Comparison of ENCODE assay signal across 9 mouse cellular contexts in the genomic region with DNA sequence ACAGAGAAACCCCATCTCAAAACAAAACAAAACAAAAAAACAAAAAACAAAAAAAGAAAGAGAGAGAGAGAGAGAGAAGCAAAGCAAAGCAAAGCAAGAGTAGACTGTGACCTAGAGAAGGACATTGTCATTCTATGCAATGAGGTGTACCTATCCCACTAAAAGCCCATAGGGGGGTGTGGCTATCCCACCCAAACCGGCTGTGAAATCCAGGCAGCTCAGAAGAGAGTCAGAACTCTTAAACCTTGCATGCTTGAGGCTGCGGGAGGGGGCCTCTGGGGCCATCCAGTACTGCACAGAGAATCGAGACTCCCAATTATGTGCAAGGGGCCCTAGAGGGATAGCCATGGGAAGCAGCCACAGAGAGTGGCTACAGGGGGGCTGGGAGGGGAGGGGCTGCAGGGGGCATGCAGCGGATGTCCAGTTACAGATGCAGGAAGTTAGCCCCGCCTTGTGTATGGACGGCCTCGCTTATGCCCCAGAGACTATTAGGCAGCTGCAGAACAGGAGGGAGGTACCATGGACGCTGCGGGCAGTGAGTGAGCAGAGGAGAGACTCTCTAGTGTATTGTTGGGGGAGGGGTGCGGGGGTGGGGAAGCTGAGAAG.
A peak's percentile ranks its signal among the peaks of the same experiment; 100 is the strongest.
DNase-seq lines count a peak whose midpoint lies in the region; ATAC-seq lines count a peak whose summit lies in the region.
"Had no signal": no experiment of that assay in that cellular context is flagged by ENCODE, and none has a peak within 500 bp of the region (broad histone marks: within the 10 kb centered on the region; RNA-seq: fewer than 3 reads in every experiment).

No protein-coding gene starts in this region.

- no peaks in the 10 kb centered on the region for H3K27me3 ChIP-seq in lung, embryonic 15.5 days
- H3K27me3 ChIP-seq in embryonic facial prominence, embryonic 13.5 days = no peaks in the 10 kb centered on the region
- H3K27me3 ChIP-seq in intestine, embryonic 16.5 days (replicated peaks; ENCODE audit: control insufficient read depth, insufficient read depth, low read length) = no peaks in the 10 kb centered on the region
- H3K27me3 ChIP-seq: liver, embryonic 13.5 days had no signal

- H3K36me3 ChIP-seq in lung, embryonic 15.5 days = no peaks in the 10 kb centered on the region
- no peaks in the 10 kb centered on the region for H3K36me3 ChIP-seq in embryonic facial prominence, embryonic 13.5 days
- H3K36me3 ChIP-seq in intestine, embryonic 16.5 days (ENCODE audit: control insufficient read depth, insufficient read depth, low read length) = no peaks in the 10 kb centered on the region
- H3K36me3 ChIP-seq: liver, embryonic 13.5 days had no signal

- H3K9me3 ChIP-seq in lung, embryonic 15.5 days = no peaks in the 10 kb centered on the region
- H3K9me3 ChIP-seq in embryonic facial prominence, embryonic 13.5 days = no peaks in the 10 kb centered on the region
- no peaks in the 10 kb centered on the region for H3K9me3 ChIP-seq in intestine, embryonic 16.5 days (ENCODE audit: control insufficient read depth, low read length)

- no peak for DNase-seq in lung, postnatal 25 days (ENCODE audit: low spot score)
- DNase-seq in retina, postnatal 1 day = peak; percentile 75
- no peak for DNase-seq in ovary, postnatal 10 days (ENCODE audit: low spot score)
- no peak for DNase-seq in left cerebral cortex, adult 9 months (ENCODE audit: low spot score in 2 of 2)
- DNase-seq in gastrocnemius, postnatal 4 days (ENCODE audit: low spot score in 2 of 2) = no peak
- DNase-seq: liver, embryonic 13.5 days had no signal

- WGBS in lung, embryonic 15.5 days = 8% methylated on average over 10 of the region's 10 CpGs
- 4% methylated on average over 10 of the region's 10 CpGs for WGBS in embryonic facial prominence, embryonic 13.5 days
- 6% methylated on average over 10 of the region's 10 CpGs for WGBS in intestine, embryonic 16.5 days

- no peak overlapping the region for H3K27ac ChIP-seq in lung, embryonic 15.5 days
- H3K27ac ChIP-seq in embryonic facial prominence, embryonic 13.5 days = no peak overlapping the region
- H3K27ac ChIP-seq in intestine, embryonic 16.5 days (ENCODE audit: low read length) = no peak overlapping the region
- H3K27ac ChIP-seq: liver, embryonic 13.5 days had no signal

- ATAC-seq in lung, embryonic 15.5 days (ENCODE audit: borderline replicate concordance, extremely low read depth, low FRiP score, low TSS enrichment) = no peak
- ATAC-seq in embryonic facial prominence, embryonic 13.5 days (ENCODE audit: insufficient number of reproducible peaks, insufficient read depth, low FRiP score, low TSS enrichment, low read depth) = peak; percentile 52; the same call in 1 of the 2 replicates
- peak; percentile 38; the same call in 1 of the 2 replicates for ATAC-seq in intestine, embryonic 16.5 days

- H3K9ac ChIP-seq in lung, embryonic 15.5 days = no peak overlapping the region
- 0 out of 2 replicates have a peak overlapping the region, but pooled peaks have one; percentile 16 for H3K9ac ChIP-seq in embryonic facial prominence, embryonic 13.5 days
- H3K9ac ChIP-seq in intestine, embryonic 16.5 days (ENCODE audit: low read depth, low read length) = no peak overlapping the region
- H3K9ac ChIP-seq: liver, embryonic 13.5 days had no signal

- H3K4me3 ChIP-seq in lung, embryonic 15.5 days = no peak overlapping the region
- H3K4me3 ChIP-seq in embryonic facial prominence, embryonic 13.5 days = 0 out of 2 replicates have a peak overlapping the region, but pooled peaks have one; percentile 9
- no peak overlapping the region for H3K4me3 ChIP-seq in intestine, embryonic 16.5 days (ENCODE audit: low read length)
- H3K4me3 ChIP-seq: liver, embryonic 13.5 days had no signal

- peak overlapping the region; percentile 28; the same call in 1 of the 2 replicates for H3K4me2 ChIP-seq in lung, embryonic 15.5 days
- peak overlapping the region; percentile 47 for H3K4me2 ChIP-seq in embryonic facial prominence, embryonic 13.5 days
- peak overlapping the region; percentile 22 for H3K4me2 ChIP-seq in intestine, embryonic 16.5 days (ENCODE audit: low read depth, low read length)
- H3K4me2 ChIP-seq: liver, embryonic 13.5 days had no signal

- H3K4me1 ChIP-seq in lung, embryonic 15.5 days = peaks cover 2% of the 10 kb centered on the region; the same call in 1 of the 2 replicates
- peaks cover 6% of the 10 kb centered on the region for H3K4me1 ChIP-seq in embryonic facial prominence, embryonic 13.5 days
- H3K4me1 ChIP-seq in intestine, embryonic 16.5 days (ENCODE audit: control insufficient read depth, insufficient read depth, low read length) = no peaks in the 10 kb centered on the region
- H3K4me1 ChIP-seq: liver, embryonic 13.5 days had no signal
